Mouse (Mus musculus): ENCODE data around the gene Cutal.

GRCm38 (mm10) chr2:34835669-34836068 is 38.5 kb upstream of the Cutal start:
- TF ChIP-seq EP300 (IDR thresholded peaks at IDR 0.05; ENCODE audit: low read depth), result no peak
- TF ChIP-seq CTCF (IDR thresholded peaks at IDR 0.05; ENCODE audit: low read depth), result no peak

All from liver, embryonic 14.5 days (tissue).